Mouse (Mus musculus) intestine, embryonic 16.5 days (tissue): ENCODE data around the gene Afm. TPM values are rescaled to one million over a fixed set of nuclear protein-coding genes. Genes with fewer than 3 reads are reported as not detected.

ENCODE experiments used
- ATAC-seq: fragments of 200-750 bp; cut with Nextera tagmentation; 2 replicates; pipeline ENCODE4 v1.8.0; 2017; ENCODE audit warnings: moderate TSS enrichment, moderate library complexity
- H3K27ac ChIP-seq: fragments of 300-500 bp; sonication (generic); 2 replicates; pipeline ENCODE4 v1.5.1; 2014; ENCODE audit warnings: mild to moderate bottlenecking, low read length
- H3K27me3 ChIP-seq: fragments of 300-500 bp; sonication (generic); replicated peaks from 2 replicates; pipeline ENCODE4 v1.6.1; 2014; ENCODE audit warnings: low read length, control low read depth, mixed read lengths; ENCODE audit not compliant: control insufficient read depth, insufficient read depth
- H3K36me3 ChIP-seq: fragments of 300-500 bp; sonication (generic); 2 replicates; pipeline ENCODE4 v1.6.1; 2014; ENCODE audit warnings: low read length, control low read depth; ENCODE audit not compliant: control insufficient read depth, insufficient read depth
- H3K4me1 ChIP-seq: fragments of 300-500 bp; sonication (generic); 2 replicates; pipeline ENCODE4 v1.6.1; 2014; ENCODE audit warnings: low read length, control low read depth, mixed read lengths; ENCODE audit not compliant: control insufficient read depth, insufficient read depth
- H3K4me2 ChIP-seq: fragments of 300-500 bp; sonication (generic); 2 replicates; pipeline ENCODE4 v1.6.1; 2014; ENCODE audit warnings: low read depth, low read length, control low read depth
- H3K4me3 ChIP-seq: fragments of 300-500 bp; sonication (generic); 2 replicates; pipeline ENCODE4 v1.5.1; 2014; ENCODE audit warnings: mild to moderate bottlenecking, low read length
- H3K9ac ChIP-seq: fragments of 300-500 bp; sonication (generic); 2 replicates; pipeline ENCODE4 v1.6.1; 2014; ENCODE audit warnings: low read depth, low read length
- H3K9me3 ChIP-seq: fragments of 300-500 bp; sonication (generic); 2 replicates; pipeline ENCODE4 v1.6.1; 2016; ENCODE audit warnings: low read length, control low read depth; ENCODE audit not compliant: control insufficient read depth
- WGBS: fragments of 180-500 bp; shearing (Covaris S2); extraction: QIAGEN DNeasy Blood & Tissue Kit; methylation state at CpG from one replicate; pipeline ENCODE4 v1.1.7; 2014; 5-methylcytosine and 5-hydroxymethylcytosine counted together
- polyA plus RNA-seq: library from polyadenylated mRNA; unstranded; fragments of >200 nt; fragmentation: Nextera tagmentation; extraction: Ambion mirVana; gene quantifications from 2 replicates; pipeline ENCODE4 v1.2.1, GENCODE M21; 2015

Gene Afm
- polyA plus RNA-seq, 1 experiment from 2014 or later = 11.9 TPM

- 88% methylated on average over 5 of the region's 5 CpGs for WGBS
- H3K4me1 ChIP-seq = no peaks in the 10 kb centered on the region
- no peak for ATAC-seq
- no peak overlapping the region for H3K4me3 ChIP-seq
- no peak overlapping the region for H3K9ac ChIP-seq
- H3K4me2 ChIP-seq = no peak overlapping the region
- H3K27ac ChIP-seq = no peak overlapping the region
- H3K9me3 ChIP-seq = no peaks in the 10 kb centered on the region
- H3K27me3 ChIP-seq = no peaks in the 10 kb centered on the region
- no peaks in the 10 kb centered on the region for H3K36me3 ChIP-seq
Observed at GRCm38 (mm10) chr5:90509828-90510592, 8.7 kb upstream of the Afm start.

- Histone ChIP-seq H3K4me3 (no peak overlapping the region), H3K9ac (no peak overlapping the region), H3K36me3 (no peaks in the 10 kb centered on the region), H3K9me3 (no peaks in the 10 kb centered on the region), H3K27me3 (no peaks in the 10 kb centered on the region), H3K4me1 (no peaks in the 10 kb centered on the region), H3K4me2 (no peak overlapping the region), H3K27ac (no peak overlapping the region)
- no peak for ATAC-seq
- 85% methylated on average over 6 of the region's 6 CpGs for WGBS
Observed at GRCm38 (mm10) chr5:90512288-90512955, 6.3 kb upstream of the Afm start.

DNA sequence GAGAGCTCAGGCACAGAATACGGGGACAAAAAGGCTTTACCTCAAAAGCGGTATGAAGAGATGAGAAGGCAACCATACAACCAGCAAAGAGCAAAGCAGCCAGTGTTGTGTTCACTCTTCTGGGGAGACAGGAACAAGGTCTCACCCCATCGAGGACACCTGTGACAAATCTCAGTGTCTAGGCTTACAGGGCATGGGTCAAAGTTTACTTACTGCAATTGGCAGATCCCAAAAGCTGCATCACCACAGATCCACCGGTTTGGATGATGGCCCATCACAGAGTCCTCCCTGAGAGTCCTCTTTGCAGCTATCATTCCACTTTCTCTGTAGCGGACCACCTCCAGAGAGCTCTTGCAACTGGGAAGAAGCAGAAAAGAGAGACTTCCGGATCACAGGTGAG, 3.2 kb upstream of the Afm start:
- Histone ChIP-seq H3K27me3 (no peaks in the 10 kb centered on the region), H3K27ac (no peak overlapping the region), H3K9ac (no peak overlapping the region), H3K4me1 (no peaks in the 10 kb centered on the region), H3K36me3 (no peaks in the 10 kb centered on the region), H3K4me2 (no peak overlapping the region), H3K4me3 (no peak overlapping the region), H3K9me3 (no peaks in the 10 kb centered on the region)
- ATAC-seq = no peak
- WGBS = 82% methylated on average over 6 of the region's 6 CpGs

- no peak overlapping the region for H3K4me3 ChIP-seq
- no peaks in the 10 kb centered on the region for H3K4me1 ChIP-seq
- no peak overlapping the region for H3K9ac ChIP-seq
- ATAC-seq = no peak
- H3K27me3 ChIP-seq = no peaks in the 10 kb centered on the region
- H3K27ac ChIP-seq = no peak overlapping the region
- no peak overlapping the region for H3K4me2 ChIP-seq
- 81% methylated on average over 8 of the region's 8 CpGs for WGBS
- H3K36me3 ChIP-seq = no peaks in the 10 kb centered on the region
- no peaks in the 10 kb centered on the region for H3K9me3 ChIP-seq
Observed at GRCm38 (mm10) chr5:90551191-90551590, 32.5 kb downstream of the Afm start.

DNA sequence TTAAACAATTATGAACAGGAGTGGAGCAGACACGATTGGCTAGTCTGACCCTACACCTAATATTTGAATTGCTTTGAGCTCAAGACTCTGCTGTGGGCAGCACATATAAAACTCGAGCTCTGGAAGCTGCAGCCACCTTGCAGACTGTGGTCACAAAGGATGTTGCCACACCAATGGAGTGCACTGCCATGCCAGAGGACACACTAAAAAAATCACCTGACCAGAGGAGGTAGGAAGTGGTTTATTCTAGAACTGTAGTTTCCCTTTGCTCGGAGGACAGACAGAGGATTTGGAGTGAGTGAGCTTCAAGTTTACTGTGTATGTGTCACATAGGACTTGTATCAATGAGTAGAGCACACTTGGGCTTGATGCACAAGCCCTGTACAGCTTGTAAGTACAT, 37.3 kb downstream of the Afm start:
- H3K27me3 ChIP-seq = no peaks in the 10 kb centered on the region
- H3K4me3 ChIP-seq = no peak overlapping the region
- no peaks in the 10 kb centered on the region for H3K9me3 ChIP-seq
- H3K4me1 ChIP-seq = no peaks in the 10 kb centered on the region
- H3K36me3 ChIP-seq = no peaks in the 10 kb centered on the region
- 70% methylated on average over 3 of the region's 3 CpGs for WGBS
- no peak overlapping the region for H3K4me2 ChIP-seq
- H3K9ac ChIP-seq = no peak overlapping the region
- H3K27ac ChIP-seq = no peak overlapping the region
- ATAC-seq = no peak

DNA sequence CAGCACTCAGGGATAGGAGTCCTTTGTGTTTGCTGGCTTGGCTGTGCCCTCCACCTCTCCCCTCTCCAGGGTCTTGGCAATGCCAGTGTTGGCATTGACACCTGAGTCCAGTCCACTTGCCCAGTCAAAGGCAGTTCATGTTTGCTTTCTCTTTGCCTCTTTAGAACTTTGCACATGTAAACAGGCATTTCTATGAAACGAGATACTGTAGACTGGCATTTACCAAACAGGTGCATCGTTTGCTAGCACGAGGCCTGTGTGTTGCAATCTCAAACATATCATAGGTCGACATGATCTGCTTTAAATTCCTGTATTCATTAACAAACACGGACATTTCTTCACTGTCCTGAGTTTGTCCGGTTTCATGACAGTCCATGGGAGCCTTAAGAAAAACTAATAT, 42.0 kb downstream of the Afm start, which contains the start of gene 5830473C10Rik:
Gene 5830473C10Rik (plus strand): TSS at position 365 of the 400 bp plus-strand sequence.
- Histone ChIP-seq H3K4me3 (no peak within 1 kb of the TSS), H3K4me2 (no peak within 1 kb of the TSS), H3K27ac (no peak within 1 kb of the TSS), H3K4me1 (no peaks in the 10 kb centered on the region), H3K9ac (no peak within 1 kb of the TSS), H3K27me3 (no peaks in the 10 kb centered on the region), H3K9me3 (no peaks in the 10 kb centered on the region), H3K36me3 (no peaks in the 10 kb centered on the region)
- 88% methylated on average over 6 of the region's 6 CpGs for WGBS
- ATAC-seq = no peak

DNA sequence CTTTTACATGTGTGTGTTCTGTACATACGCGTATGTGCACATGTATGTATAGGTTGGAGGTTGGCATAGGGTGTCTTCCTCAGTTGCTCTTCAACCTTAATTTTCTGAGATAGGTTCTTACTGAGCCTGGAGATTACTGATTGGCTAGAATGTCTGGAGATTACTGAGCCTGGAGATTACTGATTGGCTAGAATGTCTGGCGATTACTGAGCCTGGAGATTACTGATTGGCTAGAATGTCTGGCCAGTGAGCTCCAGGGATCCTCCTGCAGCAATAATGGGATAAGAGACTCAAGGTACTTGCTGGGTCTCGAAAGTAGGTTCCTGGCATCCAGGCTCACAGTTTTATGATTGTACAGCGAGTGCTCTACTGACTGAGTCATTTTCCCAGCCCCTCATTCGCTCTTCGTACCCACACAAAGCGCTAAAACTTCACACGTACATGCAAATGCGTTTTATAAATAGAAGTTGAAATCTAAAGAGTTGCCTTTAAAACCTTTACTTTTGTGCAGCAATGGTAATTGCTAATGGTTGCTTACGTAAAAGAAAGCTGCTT, 43.1 kb downstream of the Afm start:
- Histone ChIP-seq H3K36me3 (no peaks in the 10 kb centered on the region), H3K9me3 (no peaks in the 10 kb centered on the region), H3K4me1 (no peaks in the 10 kb centered on the region), H3K27ac (no peak overlapping the region), H3K4me3 (no peak overlapping the region), H3K4me2 (no peak overlapping the region), H3K27me3 (no peaks in the 10 kb centered on the region), H3K9ac (no peak overlapping the region)
- WGBS = 92% methylated on average over 11 of the region's 11 CpGs
- no peak for ATAC-seq

DNA sequence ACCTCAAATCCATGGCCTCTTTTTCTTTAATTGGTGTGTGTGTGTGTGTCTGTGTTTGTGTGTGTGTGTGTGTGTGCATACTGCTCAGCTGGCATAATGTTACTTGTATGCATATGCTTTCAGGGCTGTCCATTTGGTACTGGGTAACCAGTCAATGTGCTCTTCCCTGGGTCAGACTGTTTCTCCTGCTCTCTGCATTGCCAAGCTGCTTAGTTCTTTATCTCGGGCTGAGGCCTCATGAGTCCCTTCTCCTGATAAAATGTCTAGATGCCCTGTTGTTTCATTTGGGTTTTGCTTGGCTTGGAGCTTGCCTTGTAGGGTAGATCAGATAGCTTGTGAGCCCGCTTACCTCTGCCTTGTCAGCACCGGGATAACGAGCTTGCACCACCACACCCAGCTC, 44.1 kb downstream of the Afm start:
- 72% methylated on average over 4 of the region's 4 CpGs for WGBS
- H3K4me1 ChIP-seq = no peaks in the 10 kb centered on the region; the same call in 1 of the 2 replicates
- H3K36me3 ChIP-seq = no peaks in the 10 kb centered on the region
- H3K27ac ChIP-seq = no peak overlapping the region
- H3K4me2 ChIP-seq = no peak overlapping the region
- H3K4me3 ChIP-seq = no peak overlapping the region
- no peak overlapping the region for H3K9ac ChIP-seq
- no peaks in the 10 kb centered on the region for H3K9me3 ChIP-seq
- no peaks in the 10 kb centered on the region for H3K27me3 ChIP-seq
- ATAC-seq = no peak

GRCm38 (mm10) chr5:90564161-90564560, 45.4 kb downstream of the Afm start:
- no peak for ATAC-seq
- H3K9me3 ChIP-seq = no peaks in the 10 kb centered on the region
- 85% methylated on average over 4 of the region's 4 CpGs for WGBS
- H3K27me3 ChIP-seq = no peaks in the 10 kb centered on the region
- no peaks in the 10 kb centered on the region for H3K36me3 ChIP-seq
- H3K4me3 ChIP-seq = no peak overlapping the region
- no peak overlapping the region for H3K4me2 ChIP-seq
- no peaks in the 10 kb centered on the region; the same call in 1 of the 2 replicates for H3K4me1 ChIP-seq
- no peak overlapping the region for H3K9ac ChIP-seq
- H3K27ac ChIP-seq = no peak overlapping the region
